Mouse (Mus musculus) forebrain, embryonic 11.5 days (tissue): ENCODE measurements around the gene Astn1. TPM values are rescaled to one million over a fixed set of nuclear protein-coding genes. Genes with fewer than 3 reads are reported as not detected.

ENCODE experiments used
- ATAC-seq: fragments of 200-750 bp; cut with Nextera tagmentation; replicated peaks from 2 replicates; pipeline ENCODE4 v1.8.0; 2017; ENCODE audit warnings: moderate TSS enrichment; ENCODE audit not compliant: low FRiP score
- DNase-seq: peaks from one replicate; pipeline ENCODE4 v3.0.0-alpha.2; 2017; ENCODE audit warnings: low spot score
- H3K27ac ChIP-seq: fragments of 300-500 bp; sonication (generic); 2 replicates; pipeline ENCODE4 v1.5.1; 2014; ENCODE audit warnings: low read depth, low read length
- H3K27me3 ChIP-seq: fragments of 300-500 bp; sonication (generic); 2 replicates; pipeline ENCODE4 v1.6.1; 2014; ENCODE audit warnings: mild to moderate bottlenecking, low read length, mixed read lengths; ENCODE audit not compliant: control insufficient read depth, insufficient read depth
- H3K36me3 ChIP-seq: fragments of 300-500 bp; sonication (generic); 2 replicates; pipeline ENCODE4 v1.6.1; 2014; ENCODE audit warnings: mild to moderate bottlenecking, low read length, moderate library complexity, mixed read lengths; ENCODE audit not compliant: control insufficient read depth, insufficient read depth
- H3K4me1 ChIP-seq: fragments of 300-500 bp; sonication (generic); replicated peaks from 2 replicates; pipeline ENCODE4 v1.6.1; 2014; ENCODE audit warnings: low read length, mixed read lengths; ENCODE audit not compliant: control insufficient read depth, insufficient read depth
- H3K4me2 ChIP-seq: fragments of 300-500 bp; sonication (generic); 2 replicates; pipeline ENCODE4 v1.6.1; 2014; ENCODE audit warnings: low read depth, mild to moderate bottlenecking, low read length, moderate library complexity, mixed read lengths; ENCODE audit not compliant: severe bottlenecking
- H3K4me3 ChIP-seq: fragments of 300-500 bp; sonication (generic); 2 replicates; pipeline ENCODE4 v1.5.1; 2014; ENCODE audit warnings: low read depth, low read length
- H3K9ac ChIP-seq: fragments of 300-500 bp; sonication (generic); 2 replicates; pipeline ENCODE4 v1.6.1; 2014; ENCODE audit warnings: low read length
- H3K9me3 ChIP-seq: fragments of 300-500 bp; sonication (generic); 2 replicates; pipeline ENCODE4 v1.6.1; 2016; ENCODE audit warnings: low read length, mixed read lengths; ENCODE audit not compliant: control insufficient read depth
- WGBS: fragments of 180-500 bp; shearing (Covaris S2); extraction: QIAGEN DNeasy Blood & Tissue Kit; methylation state at CpG from one replicate; pipeline ENCODE4 v1.1.7; 2014; 5-methylcytosine and 5-hydroxymethylcytosine counted together
- polyA plus RNA-seq: library from polyadenylated mRNA; unstranded; fragments of >200 nt; fragmentation: Nextera tagmentation; extraction: Ambion mirVana; gene quantifications from 2 replicates; pipeline ENCODE4 v1.2.1, GENCODE M21; 2014

Gene Astn1
- polyA plus RNA-seq, 1 experiment from 2014 or later, result 19.5 TPM

DNA sequence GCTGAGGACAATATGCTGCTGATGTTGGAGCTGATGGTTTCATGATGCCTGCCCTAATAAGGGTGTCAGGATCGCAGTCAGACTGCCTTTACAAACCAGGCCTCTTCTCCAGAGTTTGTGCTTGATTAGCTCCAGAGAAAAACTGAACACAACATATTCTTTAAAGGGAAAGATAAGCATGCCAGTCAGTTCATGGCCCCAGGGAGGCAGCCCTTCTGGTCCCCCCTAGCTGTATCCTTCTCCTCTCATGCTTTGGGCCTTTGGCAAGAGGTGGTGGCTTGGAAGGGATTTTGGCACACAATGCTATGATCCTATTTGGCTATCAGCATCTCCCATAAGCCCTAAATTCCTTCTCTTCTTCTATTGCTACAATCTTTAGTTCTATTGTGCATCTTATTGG is 128.1 kb downstream of the Astn1 start:
- Histone ChIP-seq H3K36me3 (no peaks in the 10 kb centered on the region), H3K9ac (no peak overlapping the region), H3K4me2 (no peak overlapping the region), H3K4me1 (peaks cover 6% of the 10 kb centered on the region), H3K27me3 (no peaks in the 10 kb centered on the region), H3K9me3 (no peaks in the 10 kb centered on the region), H3K27ac (peak overlapping the region; percentile 64; the same call in 1 of the 2 replicates), H3K4me3 (no peak overlapping the region)
- ATAC-seq, result peak; percentile 28; the same call in 1 of the 2 replicates
- 13% methylated on average over 1 of the region's 1 CpGs for WGBS
- DNase-seq, result no peak

DNA sequence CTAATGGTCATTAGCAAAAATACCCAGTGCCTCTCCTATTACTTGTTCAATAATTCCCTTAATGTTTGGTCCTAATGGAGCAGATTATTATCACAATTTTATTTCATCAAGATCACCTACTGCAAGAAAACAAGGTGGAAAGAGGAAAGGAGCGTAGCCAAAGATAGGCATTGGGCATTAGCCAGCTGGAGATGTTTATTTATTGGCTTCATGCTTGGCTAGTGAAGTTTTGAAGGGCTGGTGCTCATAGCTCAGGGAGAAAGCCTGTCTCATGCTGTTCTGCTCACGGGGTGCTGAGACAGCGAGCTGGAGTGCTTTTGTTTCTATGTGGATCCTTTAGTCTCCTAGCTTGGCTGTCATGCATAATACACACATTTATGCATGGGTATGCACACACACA is 131.2 kb downstream of the Astn1 start:
- ATAC-seq, result no peak

DNA sequence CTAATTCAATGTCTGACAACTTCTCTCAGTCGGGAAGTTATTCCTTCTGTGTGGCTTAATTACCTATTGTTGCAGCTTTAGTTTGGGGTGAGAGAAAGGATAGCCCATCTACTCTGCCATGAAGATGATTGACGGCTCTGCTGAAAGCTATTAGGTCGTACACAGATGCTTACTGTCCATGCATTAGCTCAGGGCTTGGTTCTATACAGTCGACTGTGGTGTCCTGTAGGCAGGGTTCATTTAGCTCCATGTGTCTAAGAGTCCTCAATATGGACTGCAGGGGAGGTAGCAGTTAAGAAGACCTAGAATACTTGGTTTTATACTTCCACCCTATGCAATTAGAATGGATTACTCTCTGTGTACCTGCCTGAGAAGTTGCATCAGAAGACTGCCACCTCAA is 138.1 kb downstream of the Astn1 start:
- H3K27me3 ChIP-seq, result no peaks in the 10 kb centered on the region
- ATAC-seq (no peak), DNase-seq (no peak)
- H3K4me3 ChIP-seq, result no peak overlapping the region
- no peaks in the 10 kb centered on the region for H3K4me1 ChIP-seq
- H3K4me2 ChIP-seq, result no peak overlapping the region
- WGBS, result 69% methylated on average over 4 of the region's 4 CpGs
- H3K36me3 ChIP-seq, result no peaks in the 10 kb centered on the region
- H3K9me3 ChIP-seq, result no peaks in the 10 kb centered on the region
- no peak overlapping the region for H3K27ac ChIP-seq
- no peak overlapping the region for H3K9ac ChIP-seq

More for the DNA sequence above, 131.2 kb downstream of the Astn1 start:
- no peak overlapping the region for H3K27ac ChIP-seq
- 60% methylated on average over 3 of the region's 3 CpGs for WGBS
- no peaks in the 10 kb centered on the region for H3K9me3 ChIP-seq
- H3K36me3 ChIP-seq, result no peaks in the 10 kb centered on the region
- no peak overlapping the region for H3K4me2 ChIP-seq
- no peak for DNase-seq
- peaks cover 6% of the 10 kb centered on the region for H3K4me1 ChIP-seq
- no peak overlapping the region for H3K9ac ChIP-seq
- H3K27me3 ChIP-seq, result no peaks in the 10 kb centered on the region
- no peak overlapping the region for H3K4me3 ChIP-seq

DNA sequence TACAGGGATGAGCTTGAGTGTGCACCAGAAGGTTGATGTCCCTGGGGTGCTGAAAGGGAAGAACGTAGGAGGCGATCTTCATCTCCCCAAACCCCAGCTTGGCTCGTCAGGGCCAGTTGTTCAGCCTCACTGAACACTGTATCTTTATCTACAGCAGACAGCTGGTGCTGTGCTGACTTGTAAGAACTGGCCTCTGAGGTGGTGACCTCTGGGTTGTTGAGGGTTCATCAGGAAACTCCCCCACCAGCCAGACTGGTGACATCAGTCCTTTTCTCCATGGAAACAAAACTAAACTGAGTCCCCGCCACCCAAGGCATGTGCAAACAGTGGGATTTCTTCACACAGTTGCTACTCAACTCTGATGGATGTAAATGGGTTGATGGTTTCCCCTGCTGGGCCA is 138.9 kb downstream of the Astn1 start:
- Histone ChIP-seq H3K27me3 (no peaks in the 10 kb centered on the region), H3K27ac (no peak overlapping the region), H3K4me2 (no peak overlapping the region), H3K4me3 (no peak overlapping the region), H3K36me3 (no peaks in the 10 kb centered on the region), H3K9ac (no peak overlapping the region), H3K9me3 (no peaks in the 10 kb centered on the region), H3K4me1 (no peaks in the 10 kb centered on the region)
- DNase-seq (no peak), ATAC-seq (no peak)
- 63% methylated on average over 4 of the region's 4 CpGs for WGBS

DNA sequence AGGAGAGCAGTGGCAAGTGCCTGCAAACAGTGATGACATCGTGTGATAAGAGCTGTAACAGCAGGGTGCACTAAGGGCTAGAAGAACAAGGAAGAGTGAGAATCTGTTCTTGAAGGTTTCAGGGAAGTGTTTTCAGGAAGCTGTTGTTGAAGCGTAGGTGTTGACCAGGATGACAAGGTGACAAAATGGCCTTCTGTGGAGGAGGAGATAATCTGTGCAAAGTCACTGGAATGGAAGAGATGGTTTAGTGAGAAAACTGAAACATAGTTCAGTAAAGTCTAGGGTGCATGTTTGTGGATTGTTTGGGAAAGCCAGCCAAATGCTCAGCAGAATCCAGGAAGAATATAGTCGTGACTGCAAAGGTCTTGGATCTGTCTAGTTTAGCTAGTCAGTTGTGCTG is 145.5 kb downstream of the Astn1 start:
- Histone ChIP-seq H3K4me1 (no peaks in the 10 kb centered on the region), H3K4me2 (no peak overlapping the region), H3K9me3 (no peaks in the 10 kb centered on the region), H3K9ac (no peak overlapping the region), H3K36me3 (no peaks in the 10 kb centered on the region; the same call in 1 of the 2 replicates), H3K27me3 (no peaks in the 10 kb centered on the region), H3K27ac (no peak overlapping the region), H3K4me3 (no peak overlapping the region)
- WGBS, result 86% methylated on average over 3 of the region's 3 CpGs
- ATAC-seq (no peak), DNase-seq (no peak)

DNA sequence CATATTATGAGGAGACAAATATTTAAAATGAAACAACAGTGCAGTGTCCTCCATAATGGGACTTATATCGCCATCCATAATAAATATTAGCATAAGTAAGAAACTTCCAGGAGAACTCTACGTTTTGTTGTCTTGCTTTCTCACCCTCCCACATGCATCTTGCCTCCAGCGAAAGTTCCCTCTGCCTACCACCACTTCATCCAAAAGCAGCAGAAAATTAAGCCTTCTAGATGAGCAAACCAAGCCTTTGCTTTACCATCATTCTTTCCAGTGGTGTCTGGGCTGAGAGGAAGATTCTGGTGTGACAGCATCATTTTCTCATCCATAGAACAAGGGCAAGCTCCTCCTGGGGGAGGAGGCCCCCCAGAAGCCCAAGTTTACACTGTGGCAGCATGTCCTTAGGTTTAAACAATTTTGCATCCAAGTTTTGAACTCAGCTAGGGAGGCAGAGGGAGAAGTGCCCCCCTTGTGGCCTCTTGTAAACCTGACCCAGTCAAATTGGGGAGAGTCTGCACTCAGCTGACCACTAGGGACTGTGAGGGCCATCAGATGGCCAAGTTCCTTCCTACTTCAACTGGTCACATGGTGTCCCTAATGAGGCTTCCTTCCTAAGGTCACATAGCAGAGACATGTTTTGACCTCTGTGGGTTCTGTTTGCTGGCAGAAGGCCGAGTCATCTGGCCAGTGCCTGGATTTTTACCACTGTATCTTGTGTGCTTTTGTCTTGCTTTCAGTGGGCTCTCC is 147.2 kb downstream of the Astn1 start:
- Histone ChIP-seq H3K36me3 (no peaks in the 10 kb centered on the region; the same call in 1 of the 2 replicates), H3K9me3 (no peaks in the 10 kb centered on the region), H3K9ac (no peak overlapping the region), H3K4me2 (no peak overlapping the region), H3K27ac (no peak overlapping the region), H3K4me3 (no peak overlapping the region), H3K27me3 (no peaks in the 10 kb centered on the region), H3K4me1 (no peaks in the 10 kb centered on the region)
- DNase-seq (no peak), ATAC-seq (no peak)
- WGBS, result 90% methylated on average over 4 of the region's 4 CpGs

DNA sequence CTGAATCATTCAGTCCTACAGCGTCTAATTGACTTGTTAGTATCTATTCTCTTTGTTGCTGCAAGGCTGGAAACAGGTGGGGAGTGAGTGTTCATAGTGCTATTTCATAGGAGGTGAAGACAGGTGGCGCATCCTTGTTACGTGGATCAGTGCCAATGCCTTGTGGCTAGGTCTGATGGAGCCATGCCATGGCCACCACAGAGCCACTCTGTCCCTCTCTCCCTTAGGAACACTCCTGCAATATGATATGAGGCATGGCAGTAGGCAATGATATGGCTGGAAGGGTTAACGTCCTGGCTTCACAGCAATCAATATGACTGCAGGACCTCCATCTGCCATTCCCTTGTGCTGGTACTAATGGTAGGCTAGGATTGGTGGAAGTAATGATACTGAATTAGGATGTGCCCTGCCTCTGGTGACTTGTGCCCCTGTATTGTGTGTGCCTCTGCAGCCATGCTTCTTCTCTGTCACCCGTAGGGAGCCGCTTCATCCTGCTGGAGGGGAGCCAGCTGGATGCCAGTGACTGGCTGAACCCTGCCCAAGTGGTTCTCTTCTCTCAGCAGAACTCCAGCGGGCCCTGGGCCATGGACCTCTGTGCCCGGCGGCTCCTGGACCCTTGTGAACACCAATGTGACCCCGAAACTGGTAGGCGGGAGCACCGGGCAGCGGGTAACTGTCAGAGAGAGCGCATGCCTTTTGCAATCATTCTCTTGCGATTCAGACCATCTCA is 148.6 kb downstream of the Astn1 start:
- Histone ChIP-seq H3K4me3 (no peak overlapping the region), H3K4me1 (no peaks in the 10 kb centered on the region), H3K9me3 (no peaks in the 10 kb centered on the region), H3K27me3 (no peaks in the 10 kb centered on the region), H3K36me3 (no peaks in the 10 kb centered on the region; the same call in 1 of the 2 replicates), H3K9ac (no peak overlapping the region), H3K4me2 (no peak overlapping the region), H3K27ac (no peak overlapping the region)
- ATAC-seq, result no peak
- no peak for DNase-seq
- WGBS, result 92% methylated on average over 15 of the region's 15 CpGs

DNA sequence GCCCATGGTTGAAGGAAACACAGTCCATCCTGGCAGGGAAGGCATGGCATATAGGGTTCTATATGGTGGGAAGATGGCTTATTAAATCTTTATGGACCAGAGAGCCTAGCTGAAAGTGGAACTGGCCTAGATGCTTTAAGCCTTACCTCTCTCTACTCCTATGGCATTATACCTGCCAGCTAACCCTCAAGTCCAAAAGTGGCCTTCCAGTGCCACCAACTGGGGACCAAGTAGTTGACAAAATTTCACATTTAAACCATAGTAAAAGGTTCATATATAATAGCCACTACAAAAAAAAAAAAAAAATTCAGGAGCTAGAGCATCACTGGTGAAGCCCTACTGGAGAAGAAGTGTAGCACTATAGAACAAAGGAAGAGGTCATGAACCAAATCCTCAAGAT is 150.0 kb downstream of the Astn1 start:
- no peak for DNase-seq

More for the DNA sequence above, 150.0 kb downstream of the Astn1 start:
- Histone ChIP-seq H3K9ac (no peak overlapping the region), H3K9me3 (no peaks in the 10 kb centered on the region), H3K4me3 (no peak overlapping the region), H3K4me2 (no peak overlapping the region), H3K36me3 (no peaks in the 10 kb centered on the region; the same call in 1 of the 2 replicates), H3K27ac (no peak overlapping the region), H3K27me3 (no peaks in the 10 kb centered on the region), H3K4me1 (no peaks in the 10 kb centered on the region)
- no peak for ATAC-seq
